Mouse (Mus musculus): Measurements from ENCODE around the gene Tbl2. TPM values are rescaled to one million over a fixed set of nuclear protein-coding genes. Genes with fewer than 3 reads are reported as not detected.

Gene Tbl2
- total RNA-seq, 1 experiment: 49.6 TPM

GRCm38 (mm10) chr5:135162821-135163220 is 13.4 kb downstream of the Tbl2 start:
- no peak for DNase-seq (ENCODE audit: low read depth, low spot score)
- peaks cover 26% of the 10 kb centered on the region for H3K36me3 ChIP-seq (ENCODE audit: control insufficient read depth, insufficient read depth, low read length, poor library complexity, severe bottlenecking)
- no peak overlapping the region for H3K27ac ChIP-seq (ENCODE audit: insufficient read depth, low read depth, low read length, poor library complexity, severe bottlenecking)
- TF ChIP-seq ZNF384 (IDR thresholded peaks at IDR 0.05; ENCODE audit: low read depth, low read length): no peak
- no peak for TF ChIP-seq CHD2 (IDR thresholded peaks at IDR 0.05; ENCODE audit: low read depth, low read length)
- no peak for TF ChIP-seq HCFC1 (IDR thresholded peaks at IDR 0.05; ENCODE audit: borderline replicate concordance, insufficient read depth, low read length)
- TF ChIP-seq ZC3H11A (IDR thresholded peaks at IDR 0.05; ENCODE audit: borderline replicate concordance, low read depth, low read length): no peak
- TF ChIP-seq MAFK (IDR thresholded peaks at IDR 0.05; ENCODE audit: insufficient read depth, low read depth, low read length): no peak
- in situ Hi-C loops (cut with MboI; ENCODE audit: low sequenced_read_pairs in 2 of 2, unreplicated experiment in 2 of 2): no loop called here
- peaks cover 0 to 3% of the 10 kb centered on the region in 2 experiments; a peak in 1 of 4 replicates for H3K4me1 ChIP-seq (ENCODE audit: control insufficient read depth in 2 of 2, insufficient read depth in 2 of 2, low read length in 2 of 2, poor library complexity in 1 of 2)
- H3K9me3 ChIP-seq (ENCODE audit: control insufficient read depth, insufficient read depth, low read depth, low read length): no peaks in the 10 kb centered on the region
- no peak overlapping the region for H3K9ac ChIP-seq (ENCODE audit: insufficient read depth, low read depth, low read length, poor library complexity, severe bottlenecking)
- no peak overlapping the region for H3K4me3 ChIP-seq (ENCODE audit: insufficient read depth in 1 of 2, low read depth in 1 of 2, low read length in 2 of 2, poor library complexity in 1 of 2, severe bottlenecking in 1 of 2)

GRCm38 (mm10) chr5:135166909-135167308 is 17.5 kb downstream of the Tbl2 start:
- H3K4me3 ChIP-seq (ENCODE audit: insufficient read depth in 1 of 2, low read depth in 1 of 2, low read length in 2 of 2, poor library complexity in 1 of 2, severe bottlenecking in 1 of 2): no peak overlapping the region
- in situ Hi-C loops (cut with MboI; ENCODE audit: low sequenced_read_pairs in 2 of 2, unreplicated experiment in 2 of 2): no loop called here
- peaks cover 3 to 12% of the 10 kb centered on the region in 2 experiments; a peak in 3 of 4 replicates for H3K4me1 ChIP-seq (ENCODE audit: control insufficient read depth in 2 of 2, insufficient read depth in 2 of 2, low read length in 2 of 2, poor library complexity in 1 of 2)
- TF ChIP-seq ZNF384 (IDR thresholded peaks at IDR 0.05; ENCODE audit: low read depth, low read length) (no peak), MAFK (IDR thresholded peaks at IDR 0.05; ENCODE audit: insufficient read depth, low read depth, low read length) (no peak), CHD2 (IDR thresholded peaks at IDR 0.05; ENCODE audit: low read depth, low read length) (no peak), ZC3H11A (IDR thresholded peaks at IDR 0.05; ENCODE audit: borderline replicate concordance, low read depth, low read length) (no peak), HCFC1 (IDR thresholded peaks at IDR 0.05; ENCODE audit: borderline replicate concordance, insufficient read depth, low read length) (no peak)
- H3K9me3 ChIP-seq (ENCODE audit: control insufficient read depth, insufficient read depth, low read depth, low read length): no peaks in the 10 kb centered on the region
- DNase-seq (ENCODE audit: low read depth, low spot score): no peak
- no peak overlapping the region; the same call in 1 of the 2 replicates for H3K27ac ChIP-seq (ENCODE audit: insufficient read depth, low read depth, low read length, poor library complexity, severe bottlenecking)
- H3K36me3 ChIP-seq (ENCODE audit: control insufficient read depth, insufficient read depth, low read length, poor library complexity, severe bottlenecking): peaks cover 4% of the 10 kb centered on the region; the same call in 1 of the 2 replicates
- no peak overlapping the region for H3K9ac ChIP-seq (ENCODE audit: insufficient read depth, low read depth, low read length, poor library complexity, severe bottlenecking)

- Histone ChIP-seq H3K27ac (ENCODE audit: insufficient read depth, low read depth, low read length, poor library complexity, severe bottlenecking) (peak overlapping the region; percentile 8; the same call in 1 of the 2 replicates), H3K4me3 (ENCODE audit: insufficient read depth in 1 of 2, low read depth in 1 of 2, low read length in 2 of 2, poor library complexity in 1 of 2, severe bottlenecking in 1 of 2) (no peak overlapping the region), H3K36me3 (ENCODE audit: control insufficient read depth, insufficient read depth, low read length, poor library complexity, severe bottlenecking) (0 out of 2 replicates have a peak, but pooled peaks cover 3% of the 10 kb centered on the region), H3K4me1 (ENCODE audit: control insufficient read depth in 2 of 2, insufficient read depth in 2 of 2, low read length in 2 of 2, poor library complexity in 1 of 2) (peaks cover 3 to 12% of the 10 kb centered on the region in 2 experiments; a peak in 3 of 4 replicates), H3K9me3 (ENCODE audit: control insufficient read depth, insufficient read depth, low read depth, low read length) (no peaks in the 10 kb centered on the region), H3K9ac (ENCODE audit: insufficient read depth, low read depth, low read length, poor library complexity, severe bottlenecking) (no peak overlapping the region)
- in situ Hi-C loops (cut with MboI; ENCODE audit: low sequenced_read_pairs in 2 of 2, unreplicated experiment in 2 of 2): no loop called here
- DNase-seq (ENCODE audit: low read depth, low spot score): no peak
- TF ChIP-seq MAFK (IDR thresholded peaks at IDR 0.05; ENCODE audit: insufficient read depth, low read depth, low read length) (no peak), HCFC1 (IDR thresholded peaks at IDR 0.05; ENCODE audit: borderline replicate concordance, insufficient read depth, low read length) (no peak), ZNF384 (IDR thresholded peaks at IDR 0.05; ENCODE audit: low read depth, low read length) (no peak), ZC3H11A (IDR thresholded peaks at IDR 0.05; ENCODE audit: borderline replicate concordance, low read depth, low read length) (no peak), CHD2 (IDR thresholded peaks at IDR 0.05; ENCODE audit: low read depth, low read length) (no peak)
Measured at GRCm38 (mm10) chr5:135167469-135167868, 18.0 kb downstream of the Tbl2 start.

- Histone ChIP-seq H3K36me3 (ENCODE audit: control insufficient read depth, insufficient read depth, low read length, poor library complexity, severe bottlenecking) (peaks cover 5% of the 10 kb centered on the region; the same call in 1 of the 2 replicates), H3K9ac (ENCODE audit: insufficient read depth, low read depth, low read length, poor library complexity, severe bottlenecking) (peak within 1 kb of the TSS; percentile 93), H3K4me3 (ENCODE audit: insufficient read depth in 1 of 2, low read depth in 1 of 2, low read length in 2 of 2, poor library complexity in 1 of 2, severe bottlenecking in 1 of 2) (peak within 1 kb of the TSS; percentile 84 to 88), H3K27ac (ENCODE audit: insufficient read depth, low read depth, low read length, poor library complexity, severe bottlenecking) (peak within 1 kb of the TSS; percentile 94), H3K4me1 (ENCODE audit: control insufficient read depth in 2 of 2, insufficient read depth in 2 of 2, low read length in 2 of 2, poor library complexity in 1 of 2) (peaks cover 3 to 12% of the 10 kb centered on the region in 2 experiments; a peak in 3 of 4 replicates), H3K9me3 (ENCODE audit: control insufficient read depth, insufficient read depth, low read depth, low read length) (no peaks in the 10 kb centered on the region)
- in situ Hi-C loops (cut with MboI; ENCODE audit: low sequenced_read_pairs in 2 of 2, unreplicated experiment in 2 of 2): no loop called here
- peak; percentile 89 for DNase-seq (ENCODE audit: low read depth, low spot score)
- no peak for TF ChIP-seq MAFK (IDR thresholded peaks at IDR 0.05; ENCODE audit: insufficient read depth, low read depth, low read length)
- TF ChIP-seq HCFC1 (IDR thresholded peaks at IDR 0.05; ENCODE audit: borderline replicate concordance, insufficient read depth, low read length): peak; percentile 34; the same call in 1 of the 2 replicates
- TF ChIP-seq ZC3H11A (IDR thresholded peaks at IDR 0.05; ENCODE audit: borderline replicate concordance, low read depth, low read length): no peak
- TF ChIP-seq CHD2 (IDR thresholded peaks at IDR 0.05; ENCODE audit: low read depth, low read length): no peak
Measured at GRCm38 (mm10) chr5:135168063-135169062, 18.9 kb downstream of the Tbl2 start, which contains the start of gene Bcl7b. Gene Bcl7b (plus strand): TSS chr5:135168283.

Measured in ES-E14 (cell line).